Mouse (Mus musculus) gastrocnemius, postnatal 25 days (tissue): ENCODE data around the gene Lin7b. TPM values are rescaled to one million over a fixed set of nuclear protein-coding genes. Genes with fewer than 3 reads are reported as not detected.
"Not testable (repeated sequence)": the region's sequence is repeated elsewhere in the genome, so short reads cannot be mapped to it uniquely, and the experiment has no call there.

ENCODE experiments used
- DNase-seq: peaks from one replicate; pipeline ENCODE4 v3.0.0; 2022
- long read RNA-seq, 2 experiments: library from polyadenylated mRNA; stranded (forward); transcript quantifications; one replicate each; pipeline ENCODE4 v2.0.0; 2021
- total RNA-seq, 2 experiments: library from RNA; stranded (reverse); gene quantifications; 1 replicate in 1 of 2; 2 replicates in 1 of 2; pipeline ENCODE4 v1.2.3; 2021

Gene Lin7b
- total RNA-seq: under 1 TPM in 1 of 2 experiments, not detected in 1; 0.67 TPM
- long read RNA-seq, experiment 1: 0 reads
- long read RNA-seq, experiment 2: 0 reads

DNA sequence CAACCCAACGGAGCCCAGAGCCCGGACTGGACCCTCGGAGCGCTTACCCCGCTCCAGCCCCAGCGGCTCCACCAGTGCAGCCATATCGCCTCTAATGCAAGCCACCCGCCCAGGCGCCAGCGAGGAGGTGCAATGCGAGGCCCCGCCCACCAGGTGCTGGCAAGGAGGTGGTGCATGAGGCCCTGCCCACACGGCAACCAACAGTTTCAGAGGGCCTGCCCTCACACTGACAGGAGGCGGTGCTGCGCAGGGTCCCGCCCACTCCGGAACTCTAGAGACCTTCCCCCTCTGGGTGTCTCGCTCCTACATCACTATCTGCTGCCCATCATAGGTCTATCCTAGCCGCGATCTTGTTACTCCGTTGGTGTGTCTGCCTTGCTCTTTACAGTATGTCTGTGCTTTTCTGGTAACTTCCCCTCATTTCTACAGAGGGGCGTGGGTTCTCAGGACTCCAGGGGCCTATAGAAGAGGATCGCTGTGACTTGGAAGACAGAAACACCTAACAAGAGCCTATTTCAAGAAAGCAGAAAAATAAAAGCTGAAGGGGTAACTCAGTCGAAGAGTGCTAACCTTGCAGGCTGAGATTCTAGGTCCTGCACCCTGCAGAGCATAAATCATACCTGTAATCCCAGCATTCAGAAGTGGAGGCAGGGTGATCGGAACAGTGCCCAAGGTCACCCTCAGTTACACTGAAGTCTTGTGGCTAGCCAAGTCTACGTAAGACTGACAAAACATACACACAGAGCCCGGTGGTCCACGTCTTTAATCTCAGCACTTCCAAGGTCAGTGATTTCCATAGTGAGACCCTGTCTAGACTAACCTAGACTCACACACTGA is at the start of gene Lin7b:
TSS of gene Lin7b (minus strand) at position 109 of the 837 bp plus-strand sequence.
- peak; percentile 84 for DNase-seq

- DNase-seq: no peak
Observed at GRCm38 (mm10) chr7:45417962-45418492, 47.6 kb upstream of the Lin7b start.

DNA sequence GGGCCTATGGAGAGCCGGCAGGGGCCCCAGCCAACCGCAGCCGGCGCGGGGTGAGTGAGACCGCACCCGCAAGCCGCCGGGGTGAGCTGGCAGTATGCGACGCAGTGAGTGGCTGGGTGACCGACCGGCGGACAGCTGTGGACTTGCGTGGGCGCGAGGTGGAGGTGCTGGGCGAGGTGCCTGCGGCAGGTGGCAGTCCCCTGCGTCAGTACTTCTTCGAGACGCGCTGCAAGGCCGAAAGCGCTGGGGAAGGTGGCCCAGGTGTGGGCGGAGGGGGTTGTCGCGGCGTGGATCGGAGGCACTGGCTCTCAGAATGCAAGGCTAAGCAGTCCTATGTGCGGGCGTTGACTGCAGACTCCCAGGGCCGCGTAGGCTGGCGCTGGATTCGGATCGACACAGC is 45.3 kb upstream of the Lin7b start:
- DNase-seq: no peak

DNA sequence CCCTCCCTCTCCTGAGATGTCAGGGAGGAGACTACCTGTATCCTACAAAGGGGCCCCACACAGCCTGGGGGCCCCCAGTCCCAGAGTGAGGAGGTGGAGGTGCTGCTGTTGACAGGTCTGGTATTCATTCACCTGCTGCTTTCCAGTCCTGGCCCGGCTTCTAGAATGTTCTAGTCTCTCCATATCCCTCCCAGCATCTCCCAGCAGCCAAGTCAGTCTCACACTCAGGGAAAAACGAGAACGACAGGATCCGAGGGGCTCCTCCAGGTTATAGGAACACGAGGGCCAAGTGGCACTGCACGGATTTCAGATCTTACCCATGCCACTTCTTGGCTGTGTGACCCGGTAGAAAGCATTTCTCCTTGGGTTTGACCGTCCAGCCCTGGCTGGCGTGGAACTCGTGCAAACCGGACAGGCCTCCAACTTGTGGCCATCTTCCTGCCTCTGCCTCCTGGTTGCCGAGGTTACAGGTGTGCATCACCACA is 44.4 kb upstream of the Lin7b start:
- DNase-seq: no peak

DNA sequence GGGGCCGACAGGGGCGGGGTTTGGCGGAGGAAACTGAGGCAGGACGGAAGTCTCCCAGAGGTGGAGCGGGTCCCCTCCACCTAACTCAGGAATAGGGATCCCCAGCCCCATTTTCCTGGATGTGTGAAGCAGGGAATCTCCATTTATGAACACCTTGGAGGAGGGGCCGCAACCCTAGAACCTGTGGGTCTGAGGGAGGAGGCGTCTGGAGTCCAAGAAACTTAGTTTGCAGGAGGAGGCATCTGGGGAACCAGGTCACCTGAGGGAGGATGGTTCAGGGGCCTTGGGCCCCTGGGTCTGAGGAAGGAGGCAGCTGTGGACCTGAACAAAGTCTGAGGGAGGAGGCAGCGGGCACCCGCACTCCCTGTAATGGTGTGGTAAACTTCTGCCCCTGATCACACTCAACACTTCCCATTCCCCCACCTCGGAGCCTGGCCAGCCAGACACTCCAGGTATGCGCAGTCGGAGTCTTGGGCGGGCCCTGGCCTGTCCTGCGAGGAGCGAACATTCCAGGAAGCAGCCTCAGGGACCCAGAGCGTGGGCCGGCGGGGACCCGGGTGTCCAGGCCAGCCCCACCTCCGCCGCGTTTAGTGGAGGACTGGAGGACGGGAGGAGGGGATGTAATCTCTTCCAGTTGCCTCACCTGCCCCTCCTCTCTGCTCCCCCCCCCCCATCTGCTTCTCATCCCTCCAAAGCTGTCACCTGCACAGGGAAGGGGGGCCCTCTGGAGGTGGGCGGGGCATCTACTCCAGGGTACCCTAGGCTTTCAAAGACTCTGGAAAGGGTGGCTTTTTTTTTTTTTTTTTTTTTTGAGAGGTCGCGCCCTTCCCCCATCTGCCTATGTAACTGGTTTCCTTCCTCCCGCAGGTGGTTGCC is 43.7 kb upstream of the Lin7b start:
- no peak for DNase-seq

- DNase-seq: peak; percentile 64
Observed at GRCm38 (mm10) chr7:45413113-45413863, 42.9 kb upstream of the Lin7b start, which contains the start of gene Ntf5. TSS of gene Ntf5 (plus strand) at chr7:45413695.

- peak; percentile 78 for DNase-seq
Observed at GRCm38 (mm10) chr7:45412421-45412820, 42.0 kb upstream of the Lin7b start.

GRCm38 (mm10) chr7:45409497-45410163 is 39.2 kb upstream of the Lin7b start:
- DNase-seq: no peak

DNA sequence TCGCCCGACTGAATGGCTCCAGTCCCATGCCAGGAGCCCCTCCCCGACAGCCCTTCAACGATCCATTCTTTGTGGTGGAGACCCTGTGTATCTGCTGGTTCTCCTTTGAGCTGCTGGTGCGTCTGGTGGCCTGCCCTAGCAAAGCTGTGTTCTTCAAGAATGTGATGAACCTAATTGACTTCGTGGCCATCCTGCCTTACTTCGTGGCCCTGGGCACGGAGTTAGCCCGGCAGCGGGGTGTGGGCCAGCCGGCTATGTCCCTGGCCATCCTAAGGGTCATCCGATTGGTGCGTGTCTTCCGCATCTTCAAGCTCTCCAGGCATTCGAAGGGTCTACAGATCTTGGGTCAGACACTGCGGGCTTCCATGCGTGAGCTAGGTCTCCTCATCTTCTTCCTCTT is 38.6 kb upstream of the Lin7b start:
- no peak for DNase-seq

- no peak for DNase-seq
Observed at GRCm38 (mm10) chr7:45408351-45408750, 38.0 kb upstream of the Lin7b start.

DNA sequence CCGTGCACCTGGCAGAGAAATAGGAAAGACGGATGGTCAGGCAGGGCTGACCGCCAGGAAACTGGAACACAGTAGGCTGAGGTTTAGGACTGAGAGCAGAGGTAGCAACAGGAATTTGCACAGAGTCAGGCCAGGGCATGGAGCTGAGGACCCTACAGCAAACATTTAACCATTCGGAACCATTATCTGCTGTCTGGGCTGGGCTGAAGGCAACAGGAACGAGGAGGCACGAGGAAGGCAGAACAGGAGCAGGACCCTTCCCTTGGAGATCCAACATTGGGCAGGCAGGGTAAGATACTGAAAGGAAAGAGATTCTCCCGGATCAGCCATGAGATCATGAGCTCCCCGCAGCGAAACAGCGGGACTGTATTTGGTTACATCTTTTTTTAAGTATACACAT is 37.5 kb upstream of the Lin7b start:
- DNase-seq: no peak

- peak; percentile 82 for DNase-seq
Observed at GRCm38 (mm10) chr7:45406157-45407156, 36.1 kb upstream of the Lin7b start.

- DNase-seq: peak; percentile 77
Observed at GRCm38 (mm10) chr7:45405091-45406075, 35.0 kb upstream of the Lin7b start, which contains the start of gene Kcna7. TSS of gene Kcna7 (plus strand) at chr7:45405653.

GRCm38 (mm10) chr7:45403532-45404261 is 33.3 kb upstream of the Lin7b start:
- DNase-seq: no peak

DNA sequence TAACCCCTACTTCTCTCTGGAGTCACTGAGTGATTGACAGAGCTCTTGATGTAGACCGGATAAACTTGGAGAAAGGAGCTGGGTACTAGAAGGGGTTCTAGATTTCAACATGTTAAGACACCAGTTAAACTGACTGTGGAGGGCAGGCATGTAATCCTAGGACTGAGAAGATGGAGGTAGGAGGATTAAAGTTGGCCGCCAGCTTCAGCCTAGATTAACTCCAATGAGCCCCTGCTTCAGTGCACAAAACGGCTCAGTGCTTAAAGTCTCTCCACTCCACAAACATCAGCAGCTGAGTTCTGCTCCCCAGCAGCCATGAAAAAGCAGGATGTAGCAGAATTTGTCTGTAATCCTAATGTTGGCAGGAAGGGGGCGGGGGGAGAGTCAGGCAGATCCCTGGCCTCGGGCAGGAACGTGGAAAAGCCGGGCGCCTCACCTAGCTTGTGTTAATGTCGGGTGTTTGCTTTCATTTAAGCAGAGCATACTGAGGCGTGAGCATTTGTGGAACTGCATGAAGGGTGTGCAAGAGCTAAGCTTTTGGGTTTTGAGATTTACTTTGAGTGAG is 31.2 kb upstream of the Lin7b start:
- no peak for DNase-seq

- no peak for DNase-seq
Observed at GRCm38 (mm10) chr7:45396787-45397186, 26.4 kb upstream of the Lin7b start.

DNA sequence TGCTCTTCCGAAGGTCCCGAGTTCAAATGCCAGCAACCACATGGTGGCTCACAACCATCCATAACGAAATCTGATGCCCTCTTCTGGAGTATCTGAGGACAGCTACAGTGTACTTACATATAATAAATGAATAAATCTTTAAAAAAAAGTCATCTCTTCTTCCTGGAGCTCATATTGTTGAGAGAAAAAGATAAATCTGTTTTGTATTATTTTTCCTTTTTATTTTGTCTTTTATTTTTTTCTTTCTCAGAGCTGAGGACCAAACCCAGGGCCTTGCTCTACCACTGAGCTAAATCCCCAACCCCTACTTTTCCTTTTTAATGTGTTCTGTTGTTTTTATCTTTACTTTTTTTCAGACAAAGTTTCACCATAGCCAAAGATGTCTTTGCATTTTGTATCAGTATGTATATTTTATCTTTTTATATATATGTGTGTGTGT is 26.0 kb upstream of the Lin7b start:
- not testable (repeated sequence) for DNase-seq
